ENCODE assay signal across 8 mouse cellular contexts in the genomic region with DNA sequence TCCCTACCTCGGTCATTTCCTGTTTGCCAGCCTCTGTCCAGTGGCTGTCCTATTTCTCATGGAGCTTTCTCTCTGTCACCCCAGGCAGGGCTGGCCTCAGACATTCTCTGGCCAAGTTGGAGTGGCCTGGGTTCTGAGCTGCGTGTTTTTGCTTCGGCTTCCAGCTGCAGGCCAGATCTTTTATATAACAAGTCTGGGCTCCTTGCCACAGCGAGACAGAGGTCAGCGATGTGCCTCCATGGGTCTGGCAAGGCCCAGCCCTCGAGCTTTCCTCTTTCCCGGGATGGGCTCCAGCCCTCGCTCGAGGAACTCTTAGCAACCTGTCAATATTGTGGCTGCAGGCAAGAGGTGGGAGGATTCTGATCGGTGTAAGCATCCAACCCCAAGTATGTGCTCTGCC. TPM values are rescaled to one million over a fixed set of nuclear protein-coding genes. Genes with fewer than 3 reads are reported as not detected.
DNase-seq lines count a peak whose midpoint lies in the region; ATAC-seq lines count a peak whose summit lies in the region.

No protein-coding gene starts in this region.

- no peak overlapping the region for H3K9ac ChIP-seq in forebrain, embryonic 14.5 days (ENCODE audit: low read length)
- no peak overlapping the region for H3K9ac ChIP-seq in forebrain, embryonic 13.5 days
- H3K9ac ChIP-seq in kidney, embryonic 16.5 days (replicated peaks; ENCODE audit: low read length) = no peak overlapping the region
- H3K9ac ChIP-seq in stomach, embryonic 14.5 days (replicated peaks; ENCODE audit: low read depth, low read length) = no peak overlapping the region

- H3K4me2 ChIP-seq in forebrain, embryonic 14.5 days (ENCODE audit: low read length) = no peak overlapping the region
- H3K4me2 ChIP-seq in forebrain, embryonic 13.5 days = no peak overlapping the region
- H3K4me2 ChIP-seq in kidney, embryonic 16.5 days (replicated peaks; ENCODE audit: low read depth, low read length) = no peak overlapping the region
- H3K4me2 ChIP-seq in stomach, embryonic 14.5 days (replicated peaks; ENCODE audit: low read depth, low read length) = no peak overlapping the region

- H3K4me1 ChIP-seq in forebrain, embryonic 14.5 days (ENCODE audit: control insufficient read depth, insufficient read depth, low read length) = no peaks in the 10 kb centered on the region
- no peaks in the 10 kb centered on the region for H3K4me1 ChIP-seq in forebrain, embryonic 13.5 days
- H3K4me1 ChIP-seq in kidney, embryonic 16.5 days (ENCODE audit: insufficient read depth, low read length) = peaks cover 31% of the 10 kb centered on the region; the same call in 1 of the 2 replicates
- peaks cover 20% of the 10 kb centered on the region; the same call in 1 of the 2 replicates for H3K4me1 ChIP-seq in stomach, embryonic 14.5 days (ENCODE audit: control insufficient read depth, insufficient read depth, low read length)

- no peaks in the 10 kb centered on the region for H3K9me3 ChIP-seq in forebrain, embryonic 14.5 days (replicated peaks; ENCODE audit: control insufficient read depth, low read length)
- no peaks in the 10 kb centered on the region for H3K9me3 ChIP-seq in forebrain, embryonic 13.5 days (replicated peaks)
- H3K9me3 ChIP-seq in kidney, embryonic 16.5 days (ENCODE audit: low read length) = no peaks in the 10 kb centered on the region
- H3K9me3 ChIP-seq in stomach, embryonic 14.5 days (ENCODE audit: control insufficient read depth, low read depth, low read length) = no peaks in the 10 kb centered on the region

- WGBS in forebrain, embryonic 14.5 days = 84% methylated on average over 10 of the region's 10 CpGs
- WGBS in forebrain, embryonic 13.5 days = 89% methylated on average over 10 of the region's 10 CpGs
- 55% methylated on average over 10 of the region's 10 CpGs for WGBS in kidney, embryonic 16.5 days
- WGBS in stomach, embryonic 14.5 days = 61% methylated on average over 10 of the region's 10 CpGs

- H3K27me3 ChIP-seq in forebrain, embryonic 14.5 days (replicated peaks; ENCODE audit: control insufficient read depth, insufficient read depth, low read length) = no peaks in the 10 kb centered on the region
- no peaks in the 10 kb centered on the region for H3K27me3 ChIP-seq in forebrain, embryonic 13.5 days
- no peaks in the 10 kb centered on the region for H3K27me3 ChIP-seq in kidney, embryonic 16.5 days (ENCODE audit: insufficient read depth, low read length)
- no peaks in the 10 kb centered on the region for H3K27me3 ChIP-seq in stomach, embryonic 14.5 days (ENCODE audit: control insufficient read depth, insufficient read depth, low read length)

- H3K36me3 ChIP-seq in forebrain, embryonic 14.5 days (ENCODE audit: control insufficient read depth, insufficient read depth, low read length) = no peaks in the 10 kb centered on the region
- H3K36me3 ChIP-seq in forebrain, embryonic 13.5 days (ENCODE audit: poor library complexity, severe bottlenecking) = no peaks in the 10 kb centered on the region
- H3K36me3 ChIP-seq in kidney, embryonic 16.5 days (ENCODE audit: insufficient read depth, low read length) = peaks cover 3% of the 10 kb centered on the region
- H3K36me3 ChIP-seq in stomach, embryonic 14.5 days (ENCODE audit: control insufficient read depth, insufficient read depth, low read length) = no peaks in the 10 kb centered on the region

- DNase-seq in forebrain, embryonic 14.5 days (ENCODE audit: low spot score) = peak; percentile 8
- DNase-seq in adrenal gland, adult 2 months = peak; percentile 84
- peak; percentile 92 for DNase-seq in heart, adult 8-10 months (ENCODE audit: low spot score)
- peak; percentile 88 to 91 for DNase-seq in lung, adult 18-20 months
- DNase-seq in retina, embryonic 14.5 days (ENCODE audit: low spot score) = no peak

- H3K27ac ChIP-seq in forebrain, embryonic 14.5 days (ENCODE audit: low read depth, low read length) = no peak overlapping the region
- H3K27ac ChIP-seq in forebrain, embryonic 13.5 days = no peak overlapping the region
- peak overlapping the region; percentile 29; the same call in 1 of the 2 replicates for H3K27ac ChIP-seq in kidney, embryonic 16.5 days (ENCODE audit: low read length)
- H3K27ac ChIP-seq in stomach, embryonic 14.5 days (ENCODE audit: low read length) = peak overlapping the region; percentile 69; the same call in 1 of the 2 replicates

- no peak overlapping the region for H3K4me3 ChIP-seq in forebrain, embryonic 14.5 days (ENCODE audit: low read depth, low read length)
- H3K4me3 ChIP-seq in forebrain, embryonic 13.5 days = no peak overlapping the region
- no peak overlapping the region for H3K4me3 ChIP-seq in kidney, embryonic 16.5 days (ENCODE audit: low read length)
- H3K4me3 ChIP-seq in stomach, embryonic 14.5 days (ENCODE audit: low read depth, low read length) = no peak overlapping the region

- no peak for ATAC-seq in forebrain, embryonic 14.5 days
- no peak for ATAC-seq in forebrain, embryonic 13.5 days
- ATAC-seq in kidney, embryonic 16.5 days (ENCODE audit: low FRiP score, low TSS enrichment) = no peak
- ATAC-seq in stomach, embryonic 14.5 days (ENCODE audit: insufficient number of reproducible peaks, insufficient read depth, low FRiP score, low read depth) = no peak; the same call in 1 of the 2 replicates

RNA-seq across cellular contexts. Expression of a gene that starts 18.9 kb away (rescaled TPM):
- polyA plus RNA-seq in forebrain, embryonic 14.5 days (2014; fragmentation: Nextera tagmentation; extraction: Ambion mirVana) = 168 and 174 TPM in 2 replicates
- polyA plus RNA-seq in forebrain, embryonic 13.5 days (2015; fragmentation: Nextera tagmentation; extraction: Ambion mirVana) = 135 and 140 TPM in 2 replicates
- 10 to 100 TPM; 61.1 to 76.8 TPM for total RNA-seq in adrenal gland, adult 2 months (2021)
- 52.8 and 60.4 TPM in 2 replicates for polyA plus RNA-seq in adrenal gland, adult 2 months (2012; rRNA removed)
- total RNA-seq in heart, adult 8-10 months (2022) = 10 to 100 TPM; 35.4 to 42.2 (median 36.5) TPM
- polyA plus RNA-seq in kidney, embryonic 16.5 days (2015; fragmentation: Nextera tagmentation; extraction: Ambion mirVana) = 99.2 and 102 TPM in 2 replicates
- polyA plus RNA-seq in stomach, embryonic 14.5 days (2014; fragmentation: Nextera tagmentation; extraction: Ambion mirVana) = 91.0 and 98.1 TPM in 2 replicates

RNA-seq across cellular contexts. Expression of a gene that starts 28.8 kb away (rescaled TPM):
- polyA plus RNA-seq in forebrain, embryonic 14.5 days (2014; fragmentation: Nextera tagmentation; extraction: Ambion mirVana) = 3.3 and 4.0 TPM in 2 replicates
- 3.0 and 3.8 TPM in 2 replicates for polyA plus RNA-seq in forebrain, embryonic 13.5 days (2015; fragmentation: Nextera tagmentation; extraction: Ambion mirVana)
- 10 to 100 TPM; 16.6 to 20.9 TPM for total RNA-seq in adrenal gland, adult 2 months (2021)
- polyA plus RNA-seq in adrenal gland, adult 2 months (2012; rRNA removed) = 27.0 and 37.1 TPM in 2 replicates
- 1 to 10 TPM; 5.1 to 6.6 (median 6.0) TPM for total RNA-seq in heart, adult 8-10 months (2022)
- 9.9 and 10.1 TPM in 2 replicates for polyA plus RNA-seq in kidney, embryonic 16.5 days (2015; fragmentation: Nextera tagmentation; extraction: Ambion mirVana)
- 14.3 and 15.7 TPM in 2 replicates for polyA plus RNA-seq in stomach, embryonic 14.5 days (2014; fragmentation: Nextera tagmentation; extraction: Ambion mirVana)

RNA-seq across cellular contexts. Expression of a gene that starts 48.3 kb away (rescaled TPM):
- polyA plus RNA-seq in forebrain, embryonic 14.5 days (2014; fragmentation: Nextera tagmentation; extraction: Ambion mirVana) = 62.0 and 96.6 TPM in 2 replicates
- 175 and 178 TPM in 2 replicates for polyA plus RNA-seq in forebrain, embryonic 13.5 days (2015; fragmentation: Nextera tagmentation; extraction: Ambion mirVana)
- 100 to 1,000 TPM; 105 to 187 TPM for total RNA-seq in adrenal gland, adult 2 months (2021)
- polyA plus RNA-seq in adrenal gland, adult 2 months (2012; rRNA removed) = 39.1 and 45.3 TPM in 2 replicates
- 100 to 1,000 TPM; 159 to 184 (median 160) TPM for total RNA-seq in heart, adult 8-10 months (2022)
- polyA plus RNA-seq in kidney, embryonic 16.5 days (2015; fragmentation: Nextera tagmentation; extraction: Ambion mirVana) = 141 and 155 TPM in 2 replicates
- polyA plus RNA-seq in stomach, embryonic 14.5 days (2014; fragmentation: Nextera tagmentation; extraction: Ambion mirVana) = 105 and 111 TPM in 2 replicates

RNA-seq across cellular contexts. Expression of a gene that starts 55.5 kb away (rescaled TPM):
- polyA plus RNA-seq in forebrain, embryonic 14.5 days (2014; fragmentation: Nextera tagmentation; extraction: Ambion mirVana) = 66.5 and 68.0 TPM in 2 replicates
- 66.0 and 77.5 TPM in 2 replicates for polyA plus RNA-seq in forebrain, embryonic 13.5 days (2015; fragmentation: Nextera tagmentation; extraction: Ambion mirVana)
- total RNA-seq in adrenal gland, adult 2 months (2021) = 10 to 100 TPM; 51.7 to 64.2 TPM
- 21.5 and 23.8 TPM in 2 replicates for polyA plus RNA-seq in adrenal gland, adult 2 months (2012; rRNA removed)
- 10 to 100 TPM; 27.2 to 37.8 (median 32.3) TPM for total RNA-seq in heart, adult 8-10 months (2022)
- polyA plus RNA-seq in kidney, embryonic 16.5 days (2015; fragmentation: Nextera tagmentation; extraction: Ambion mirVana) = 85.0 and 92.3 TPM in 2 replicates
- polyA plus RNA-seq in stomach, embryonic 14.5 days (2014; fragmentation: Nextera tagmentation; extraction: Ambion mirVana) = 60.8 and 63.1 TPM in 2 replicates

Comparison
In these comparisons a context has a peak if more than half of its experiments do, and no peak if none do; other contexts are left out.
1. H3K27ac ChIP-seq: peak in kidney, embryonic 16.5 days (single experiment) and stomach, embryonic 14.5 days (single experiment); none in forebrain, embryonic 14.5 days (single experiment) and forebrain, embryonic 13.5 days (single experiment).